Mouse (Mus musculus): ENCODE data around the gene Fyco1.

GRCm38 (mm10) chr9:123840243-123840642 is 11.5 kb downstream of the Fyco1 start:
- TF ChIP-seq CTCF (IDR thresholded peaks at IDR 0.05; ENCODE audit: borderline replicate concordance, control insufficient read depth, extremely low read depth, insufficient read depth, low read length, poor library complexity) (no peak), POLR2A (IDR thresholded peaks at IDR 0.05; ENCODE audit: control insufficient read depth, extremely low read depth, insufficient read depth, low read length, poor library complexity) (no peak)

All from thymus, adult 2 months (tissue).